Mouse (Mus musculus): ENCODE results near the gene Slc4a4. TPM values are rescaled to one million over a fixed set of nuclear protein-coding genes. Genes with fewer than 3 reads are reported as not detected.

Gene Slc4a4
- polyA plus RNA-seq, 1 experiment from 2014 or later = 3.1 TPM

GRCm38 (mm10) chr5:89227948-89228347 lies 341.3 kb downstream of the Slc4a4 start:
- ATAC-seq (ENCODE audit: extremely low read depth, insufficient number of reproducible peaks, low FRiP score, low TSS enrichment) = no peak
- 75% methylated on average over 2 of the region's 2 CpGs for WGBS

GRCm38 (mm10) chr5:89229606-89230005 lies 343.0 kb downstream of the Slc4a4 start:
- no peak for ATAC-seq (ENCODE audit: extremely low read depth, insufficient number of reproducible peaks, low FRiP score, low TSS enrichment)
- Histone ChIP-seq H3K36me3 (peaks cover 23% of the 10 kb centered on the region), H3K27me3 (replicated peaks) (no peaks in the 10 kb centered on the region), H3K4me1 (no peaks in the 10 kb centered on the region), H3K4me2 (no peak overlapping the region), H3K9ac (no peak overlapping the region), H3K4me3 (no peak overlapping the region), H3K9me3 (no peaks in the 10 kb centered on the region), H3K27ac (replicated peaks) (no peak overlapping the region)
- 75% methylated on average over 5 of the region's 5 CpGs for WGBS

More at GRCm38 (mm10) chr5:89227948-89228347, 341.3 kb downstream of the Slc4a4 start:
- Histone ChIP-seq H3K4me3 (no peak overlapping the region), H3K27ac (replicated peaks) (no peak overlapping the region), H3K4me1 (no peaks in the 10 kb centered on the region), H3K9ac (no peak overlapping the region), H3K27me3 (replicated peaks) (no peaks in the 10 kb centered on the region), H3K9me3 (no peaks in the 10 kb centered on the region), H3K36me3 (peaks cover 23% of the 10 kb centered on the region), H3K4me2 (no peak overlapping the region)

DNA sequence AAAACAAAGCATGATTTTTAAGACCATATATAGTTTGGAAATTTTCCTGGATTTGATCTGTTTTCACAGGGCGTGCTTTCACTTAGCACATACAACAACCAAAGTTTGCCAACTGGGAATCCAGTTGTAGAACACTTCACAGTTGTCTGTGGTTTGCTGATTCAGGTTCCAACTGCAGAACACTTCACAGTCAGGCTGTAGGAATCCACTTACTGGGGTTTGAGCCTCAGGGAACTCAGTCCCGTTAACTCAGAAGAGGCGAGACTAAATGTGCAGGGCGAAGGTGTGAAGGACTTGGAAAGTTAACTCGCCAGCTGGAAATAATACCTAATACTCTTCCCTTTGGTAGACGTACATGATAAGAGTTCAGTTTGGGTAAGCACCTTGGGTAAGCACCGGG lies 345.7 kb downstream of the Slc4a4 start:
- no peak overlapping the region for H3K4me2 ChIP-seq
- H3K9ac ChIP-seq = no peak overlapping the region
- no peak for ATAC-seq (ENCODE audit: extremely low read depth, insufficient number of reproducible peaks, low FRiP score, low TSS enrichment)
- no peaks in the 10 kb centered on the region for H3K4me1 ChIP-seq
- no peaks in the 10 kb centered on the region for H3K9me3 ChIP-seq
- H3K4me3 ChIP-seq = no peak overlapping the region
- no peak overlapping the region for H3K27ac ChIP-seq (replicated peaks)
- H3K36me3 ChIP-seq = peaks cover 15% of the 10 kb centered on the region
- 68% methylated on average over 7 of the region's 7 CpGs for WGBS
- H3K27me3 ChIP-seq (replicated peaks) = no peaks in the 10 kb centered on the region

DNA sequence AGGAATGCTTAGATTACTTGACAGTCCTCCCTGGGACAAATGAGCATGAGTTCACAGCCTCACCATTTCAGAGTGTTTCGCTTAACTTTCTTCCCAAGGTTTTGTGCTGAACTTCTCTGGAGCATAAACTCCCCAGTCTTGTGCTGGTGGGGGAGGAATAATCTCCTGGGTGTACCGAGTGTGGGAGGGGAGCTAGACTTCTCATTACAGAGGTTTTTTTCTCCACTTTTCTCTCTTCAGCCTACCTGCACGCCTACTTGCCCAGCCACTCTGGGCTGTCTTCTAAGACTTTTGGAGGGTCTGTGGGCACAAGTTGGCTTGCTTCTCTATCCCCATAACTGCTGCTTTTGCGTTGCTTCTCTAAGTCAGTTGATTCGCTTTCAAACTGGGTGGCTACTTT lies 365.2 kb downstream of the Slc4a4 start:
- H3K4me3 ChIP-seq = no peak overlapping the region
- no peak for ATAC-seq (ENCODE audit: extremely low read depth, insufficient number of reproducible peaks, low FRiP score, low TSS enrichment)

DNA sequence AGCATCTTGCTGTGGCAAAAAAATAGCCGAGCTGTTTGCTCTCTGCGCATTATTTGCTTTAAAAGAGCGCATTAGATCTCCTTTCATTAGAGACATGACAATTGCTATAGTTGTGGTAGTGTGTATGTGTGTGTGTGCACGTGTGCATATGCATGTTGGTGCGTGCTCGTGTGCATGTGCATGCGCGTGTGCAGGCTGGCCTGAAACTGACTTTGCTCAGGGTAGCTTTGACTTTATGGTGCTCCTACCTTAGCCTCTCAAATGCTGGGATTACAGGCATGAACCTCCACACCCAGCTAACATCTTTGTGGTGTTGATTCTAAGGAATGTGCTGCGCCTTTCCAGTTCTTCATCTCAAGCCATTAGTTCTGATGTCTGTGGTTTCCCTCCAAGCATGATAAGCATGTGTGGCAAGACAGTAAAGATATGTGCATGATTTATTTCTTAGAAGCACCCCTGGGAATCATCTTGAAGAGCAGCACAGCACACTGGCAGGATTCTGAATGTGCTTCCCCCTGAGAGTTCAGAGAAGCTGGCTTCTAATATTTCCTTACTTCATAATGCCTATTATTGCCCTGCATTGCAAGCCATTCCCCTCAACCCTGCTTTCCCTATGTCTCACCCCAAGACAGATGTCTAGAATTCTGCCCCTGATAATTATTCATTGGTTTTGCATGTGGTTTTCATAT lies 373.3 kb downstream of the Slc4a4 start:
- Histone ChIP-seq H3K4me1 (0 out of 2 replicates have a peak, but pooled peaks cover 3% of the 10 kb centered on the region), H3K27ac (replicated peaks) (no peak overlapping the region), H3K9ac (no peak overlapping the region), H3K4me2 (no peak overlapping the region), H3K27me3 (replicated peaks) (no peaks in the 10 kb centered on the region), H3K4me3 (no peak overlapping the region), H3K36me3 (no peaks in the 10 kb centered on the region), H3K9me3 (no peaks in the 10 kb centered on the region)
- ATAC-seq (ENCODE audit: extremely low read depth, insufficient number of reproducible peaks, low FRiP score, low TSS enrichment) = no peak
- 88% methylated on average over 9 of the region's 9 CpGs for WGBS

More for the DNA sequence above, 365.2 kb downstream of the Slc4a4 start:
- Histone ChIP-seq H3K9me3 (no peaks in the 10 kb centered on the region), H3K4me1 (0 out of 2 replicates have a peak, but pooled peaks cover 4% of the 10 kb centered on the region), H3K36me3 (no peaks in the 10 kb centered on the region), H3K9ac (no peak overlapping the region), H3K27ac (replicated peaks) (no peak overlapping the region), H3K4me2 (no peak overlapping the region), H3K27me3 (replicated peaks) (no peaks in the 10 kb centered on the region)
- WGBS = 72% methylated on average over 5 of the region's 5 CpGs

GRCm38 (mm10) chr5:89277049-89277448 lies 390.4 kb downstream of the Slc4a4 start:
- Histone ChIP-seq H3K27ac (replicated peaks) (no peak overlapping the region), H3K9ac (no peak overlapping the region), H3K4me1 (no peaks in the 10 kb centered on the region), H3K36me3 (no peaks in the 10 kb centered on the region), H3K9me3 (no peaks in the 10 kb centered on the region), H3K4me3 (no peak overlapping the region), H3K27me3 (replicated peaks) (no peaks in the 10 kb centered on the region), H3K4me2 (no peak overlapping the region)
- ATAC-seq (ENCODE audit: extremely low read depth, insufficient number of reproducible peaks, low FRiP score, low TSS enrichment) = no peak
- 66% methylated on average over 2 of the region's 2 CpGs for WGBS

DNA sequence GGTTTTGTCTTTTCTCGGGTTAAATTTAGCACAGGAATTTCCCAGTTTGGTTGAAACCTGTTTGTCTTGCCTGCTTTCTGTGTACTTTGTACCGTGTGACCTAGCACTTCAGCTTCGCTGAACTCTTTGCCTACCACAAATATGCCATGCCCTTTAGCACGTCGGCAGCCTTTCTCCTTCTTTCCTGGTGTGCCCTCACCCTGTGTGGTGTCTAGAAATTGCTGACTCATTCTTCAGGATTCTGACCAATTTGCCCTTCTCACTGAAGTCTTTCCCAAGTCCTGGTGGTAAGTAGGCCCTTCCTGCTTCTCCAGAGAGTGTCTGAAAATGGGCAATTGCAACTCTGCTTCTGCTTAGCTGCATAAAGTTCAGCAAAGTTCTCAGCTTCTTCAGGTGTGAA lies 391.0 kb downstream of the Slc4a4 start:
- no peaks in the 10 kb centered on the region for H3K27me3 ChIP-seq (replicated peaks)
- H3K9ac ChIP-seq = no peak overlapping the region
- H3K27ac ChIP-seq (replicated peaks) = no peak overlapping the region
- no peak for ATAC-seq (ENCODE audit: extremely low read depth, insufficient number of reproducible peaks, low FRiP score, low TSS enrichment)
- H3K36me3 ChIP-seq = no peaks in the 10 kb centered on the region
- no peak overlapping the region for H3K4me3 ChIP-seq
- H3K4me2 ChIP-seq = no peak overlapping the region
- WGBS = 68% methylated on average over 5 of the region's 5 CpGs
- H3K4me1 ChIP-seq = no peaks in the 10 kb centered on the region
- H3K9me3 ChIP-seq = no peaks in the 10 kb centered on the region

DNA sequence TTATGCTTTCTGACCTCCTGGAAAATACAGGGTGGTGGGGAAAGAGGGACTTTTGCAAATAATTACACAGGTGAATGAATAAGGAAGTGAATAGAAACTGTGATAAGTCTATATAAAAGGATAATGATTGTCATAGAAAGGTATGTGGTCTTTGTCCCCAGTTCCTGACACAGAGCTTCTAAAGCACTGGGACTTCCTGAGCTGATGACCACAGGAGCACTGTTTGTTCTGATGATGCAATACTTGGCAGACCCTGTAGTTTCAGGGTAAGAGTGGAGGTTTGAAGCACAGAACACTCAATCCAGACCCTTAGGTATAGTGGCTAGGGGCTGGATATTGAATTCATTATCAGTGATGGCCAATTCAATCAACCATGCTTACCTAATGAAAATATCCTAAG lies 391.7 kb downstream of the Slc4a4 start:
- no peak overlapping the region for H3K9ac ChIP-seq
- no peak overlapping the region for H3K4me2 ChIP-seq
- H3K9me3 ChIP-seq = no peaks in the 10 kb centered on the region
- no peak overlapping the region for H3K4me3 ChIP-seq
- ATAC-seq (ENCODE audit: extremely low read depth, insufficient number of reproducible peaks, low FRiP score, low TSS enrichment) = no peak
- H3K4me1 ChIP-seq = no peaks in the 10 kb centered on the region
- no peaks in the 10 kb centered on the region for H3K27me3 ChIP-seq (replicated peaks)
- no peak overlapping the region for H3K27ac ChIP-seq (replicated peaks)
- H3K36me3 ChIP-seq = no peaks in the 10 kb centered on the region

- H3K36me3 ChIP-seq = no peaks in the 10 kb centered on the region
- ATAC-seq (ENCODE audit: extremely low read depth, insufficient number of reproducible peaks, low FRiP score, low TSS enrichment) = no peak
- H3K27me3 ChIP-seq (replicated peaks) = no peaks in the 10 kb centered on the region
- 76% methylated on average over 3 of the region's 3 CpGs for WGBS
- no peaks in the 10 kb centered on the region for H3K4me1 ChIP-seq
- no peak overlapping the region for H3K9ac ChIP-seq
- H3K4me2 ChIP-seq = no peak overlapping the region
- H3K27ac ChIP-seq (replicated peaks) = no peak overlapping the region
- no peaks in the 10 kb centered on the region for H3K9me3 ChIP-seq
- H3K4me3 ChIP-seq = no peak overlapping the region
These were observed 393.8 kb downstream of the Slc4a4 start for GRCm38 (mm10) chr5:89280312-89280863.

Other genes starting within 250 kb of the Slc4a4 start
- 61.5 and 65.6 TPM in 2 replicates for gene Grsf1, start 210.6 kb upstream of the Slc4a4 start, polyA plus RNA-seq (2015; fragmentation: Nextera tagmentation; extraction: Ambion mirVana)
- gene Mob1b, start 166.0 kb upstream of the Slc4a4 start, polyA plus RNA-seq (2015; fragmentation: Nextera tagmentation; extraction: Ambion mirVana) = 16.8 and 17.7 TPM in 2 replicates
- gene Dck, start 121.8 kb upstream of the Slc4a4 start, polyA plus RNA-seq (2015; fragmentation: Nextera tagmentation; extraction: Ambion mirVana) = 34.8 and 37.8 TPM in 2 replicates

Measured in heart, embryonic 13.5 days (tissue).